Mouse (Mus musculus): Measurements from ENCODE around the gene Cdx2. TPM values are rescaled to one million over a fixed set of nuclear protein-coding genes. Genes with fewer than 3 reads are reported as not detected.

Cdx2 gene
- polyA plus RNA-seq, 1 experiment, result not detected

- TF ChIP-seq CTCF (IDR thresholded peaks at IDR 0.05; ENCODE audit: borderline replicate concordance, extremely low read depth, insufficient read depth, insufficient read length), result no peak
- TF ChIP-seq POLR2A (IDR thresholded peaks at IDR 0.05; ENCODE audit: borderline replicate concordance, extremely low read depth, insufficient read depth, insufficient read length, poor library complexity, severe bottlenecking), result no peak
- no peak for DNase-seq (ENCODE audit: low read depth)
Observed at GRCm38 (mm10) chr5:147269926-147270672, 37.0 kb downstream of the Cdx2 start, which contains the start of gene Pdx1. Gene Pdx1, plus strand, starts transcription at chr5:147269959.

GRCm38 (mm10) chr5:147269371-147269770 lies 37.7 kb downstream of the Cdx2 start:
- no peak for DNase-seq (ENCODE audit: low read depth)
- TF ChIP-seq CTCF (IDR thresholded peaks at IDR 0.05; ENCODE audit: borderline replicate concordance, extremely low read depth, insufficient read depth, insufficient read length) (no peak), POLR2A (IDR thresholded peaks at IDR 0.05; ENCODE audit: borderline replicate concordance, extremely low read depth, insufficient read depth, insufficient read length, poor library complexity, severe bottlenecking) (no peak)

- DNase-seq (ENCODE audit: low read depth), result no peak
Observed at GRCm38 (mm10) chr5:147268728-147269127, 38.3 kb downstream of the Cdx2 start.

GRCm38 (mm10) chr5:147267434-147267833 lies 39.6 kb downstream of the Cdx2 start:
- TF ChIP-seq POLR2A (IDR thresholded peaks at IDR 0.05; ENCODE audit: borderline replicate concordance, extremely low read depth, insufficient read depth, insufficient read length, poor library complexity, severe bottlenecking) (no peak), CTCF (IDR thresholded peaks at IDR 0.05; ENCODE audit: borderline replicate concordance, extremely low read depth, insufficient read depth, insufficient read length) (no peak)
- DNase-seq (ENCODE audit: low read depth), result no peak

More at GRCm38 (mm10) chr5:147268728-147269127, 38.3 kb downstream of the Cdx2 start:
- TF ChIP-seq POLR2A (IDR thresholded peaks at IDR 0.05; ENCODE audit: borderline replicate concordance, extremely low read depth, insufficient read depth, insufficient read length, poor library complexity, severe bottlenecking) (no peak), CTCF (IDR thresholded peaks at IDR 0.05; ENCODE audit: borderline replicate concordance, extremely low read depth, insufficient read depth, insufficient read length) (no peak)

GRCm38 (mm10) chr5:147263945-147264344 lies 43.1 kb downstream of the Cdx2 start:
- no peak for TF ChIP-seq POLR2A (IDR thresholded peaks at IDR 0.05; ENCODE audit: borderline replicate concordance, extremely low read depth, insufficient read depth, insufficient read length, poor library complexity, severe bottlenecking)
- no peak for TF ChIP-seq CTCF (IDR thresholded peaks at IDR 0.05; ENCODE audit: borderline replicate concordance, extremely low read depth, insufficient read depth, insufficient read length)

GRCm38 (mm10) chr5:147261899-147262541 lies 45.0 kb downstream of the Cdx2 start:
- TF ChIP-seq POLR2A (IDR thresholded peaks at IDR 0.05; ENCODE audit: borderline replicate concordance, extremely low read depth, insufficient read depth, insufficient read length, poor library complexity, severe bottlenecking) (no peak), CTCF (IDR thresholded peaks at IDR 0.05; ENCODE audit: borderline replicate concordance, extremely low read depth, insufficient read depth, insufficient read length) (no peak)
- no peak for DNase-seq (ENCODE audit: low read depth)

More at GRCm38 (mm10) chr5:147263945-147264344, 43.1 kb downstream of the Cdx2 start:
- no peak for DNase-seq (ENCODE audit: low read depth)

GRCm38 (mm10) chr5:147260778-147261177 lies 46.3 kb downstream of the Cdx2 start:
- DNase-seq (ENCODE audit: low read depth), result no peak
- TF ChIP-seq POLR2A (IDR thresholded peaks at IDR 0.05; ENCODE audit: borderline replicate concordance, extremely low read depth, insufficient read depth, insufficient read length, poor library complexity, severe bottlenecking) (no peak), CTCF (IDR thresholded peaks at IDR 0.05; ENCODE audit: borderline replicate concordance, extremely low read depth, insufficient read depth, insufficient read length) (no peak)

- no peak for DNase-seq (ENCODE audit: low read depth)
- TF ChIP-seq CTCF (IDR thresholded peaks at IDR 0.05; ENCODE audit: borderline replicate concordance, extremely low read depth, insufficient read depth, insufficient read length) (no peak), POLR2A (IDR thresholded peaks at IDR 0.05; ENCODE audit: borderline replicate concordance, extremely low read depth, insufficient read depth, insufficient read length, poor library complexity, severe bottlenecking) (no peak)
Observed at GRCm38 (mm10) chr5:147260189-147260588, 46.9 kb downstream of the Cdx2 start.

Other genes starting within 250 kb of the Cdx2 start
- 7.1 and 10.1 TPM in 2 replicates for gene Lnx2, start 230.7 kb downstream of the Cdx2 start, polyA plus RNA-seq (2012; rRNA removed)
- gene Polr1d, start 230.2 kb downstream of the Cdx2 start, polyA plus RNA-seq (2012; rRNA removed), result 82.3 and 93.6 TPM in 2 replicates
- gene Gsx1, start 118.6 kb downstream of the Cdx2 start, polyA plus RNA-seq (2012; rRNA removed), result 9.8 and 11.2 TPM in 2 replicates
- not detected in 2 replicates for gene Pdx1, start 37.3 kb downstream of the Cdx2 start, polyA plus RNA-seq (2012; rRNA removed)
- gene Urad, start 15.2 kb upstream of the Cdx2 start, polyA plus RNA-seq (2012; rRNA removed), result not detected in 2 replicates
- 0.20 and 0.56 TPM in 2 replicates for gene Flt3, start 93.2 kb upstream of the Cdx2 start, polyA plus RNA-seq (2012; rRNA removed)
- gene Pan3, start 122.9 kb upstream of the Cdx2 start, polyA plus RNA-seq (2012; rRNA removed), result 44.5 and 54.6 TPM in 2 replicates

All from brain, embryonic 14.5 days (tissue).